Mouse (Mus musculus) layer of hippocampus, adult 9-11 months (tissue): ENCODE results near the gene Bola1.
"Not testable (repeated sequence)": the region's sequence is repeated elsewhere in the genome, so short reads cannot be mapped to it uniquely, and the experiment has no call there.

Source experiments
- DNase-seq: peaks from one replicate; pipeline ENCODE4 v3.0.0; 2022

Gene Bola1

DNA sequence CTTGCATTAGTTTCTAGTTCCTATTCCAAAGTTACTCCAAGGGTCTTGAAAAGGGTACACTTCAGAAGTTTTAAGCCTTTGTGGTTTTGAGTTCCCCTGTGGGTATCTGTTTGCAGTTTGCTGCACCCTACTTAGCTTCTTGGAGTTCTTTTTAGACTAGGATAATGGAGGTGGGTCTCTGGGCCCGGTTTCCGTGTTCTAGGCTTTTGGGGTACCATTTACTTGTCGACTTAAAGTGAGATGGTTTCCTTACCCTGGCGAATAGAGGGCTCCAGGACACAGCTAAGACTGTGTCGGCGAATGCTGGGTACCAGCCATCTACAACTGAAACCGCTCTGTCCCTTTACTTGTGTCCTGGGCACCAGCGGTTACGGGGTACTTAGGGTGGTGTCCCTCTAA lies 2.1 kb upstream of the Bola1 start:
- DNase-seq = no peak

GRCm38 (mm10) chr3:96220765-96221639 lies 1.5 kb upstream of the Bola1 start, which contains the start of the genes Hist2h2ac and Hist2h2be:
Gene Hist2h2ac, minus strand, starts transcription at chr3:96220880.
Gene Hist2h2be, plus strand, starts transcription at chr3:96221119.
- DNase-seq = peak; percentile 93

GRCm38 (mm10) chr3:96220131-96220764 lies 739 bp upstream of the Bola1 start:
- not testable (repeated sequence) for DNase-seq

- DNase-seq = no peak
Observed at GRCm38 (mm10) chr3:96219191-96219641, 293 bp downstream of the Bola1 start.

GRCm38 (mm10) chr3:96209242-96209641 lies 10.3 kb downstream of the Bola1 start:
- no peak for DNase-seq

DNA sequence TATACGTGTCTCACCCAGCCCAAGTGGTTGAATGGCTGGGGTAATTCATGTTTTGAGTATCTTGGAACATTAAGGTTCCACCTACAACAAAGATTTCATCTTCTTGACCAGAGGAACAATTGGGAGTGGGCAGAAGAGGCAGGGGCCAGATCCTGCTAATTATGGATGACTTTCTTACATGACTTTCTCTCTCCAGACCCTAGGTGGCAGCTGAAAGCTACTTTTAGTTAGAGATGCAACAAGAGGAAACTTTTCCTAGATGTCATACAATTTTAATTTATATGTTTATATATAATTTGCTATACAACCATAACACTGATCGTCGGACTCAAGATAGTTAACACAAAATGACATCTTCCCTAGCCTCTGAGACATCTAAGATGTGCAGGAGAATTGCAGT lies 11.7 kb downstream of the Bola1 start:
- DNase-seq = no peak

DNA sequence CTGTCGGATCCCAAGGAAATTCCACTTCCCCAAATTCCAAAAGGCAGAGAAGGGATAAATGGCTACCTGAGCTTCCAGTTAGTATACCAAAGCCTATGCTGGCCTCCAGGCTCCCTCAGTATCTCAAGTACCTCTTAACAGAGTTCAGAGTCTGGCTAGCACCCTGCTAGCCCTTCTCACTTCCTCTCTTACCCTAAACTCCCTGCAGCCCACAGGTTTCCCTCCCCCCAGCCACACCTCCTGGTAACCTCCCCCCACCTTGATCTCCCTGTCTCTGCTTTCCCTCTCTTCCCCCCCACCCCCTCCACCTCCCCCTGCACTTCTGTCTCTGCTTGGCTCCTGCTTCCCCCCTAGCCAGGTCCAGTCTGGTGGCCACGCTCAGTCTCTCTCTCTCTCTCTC lies 19.8 kb downstream of the Bola1 start:
- DNase-seq = no peak

GRCm38 (mm10) chr3:96198601-96199251 lies 20.8 kb downstream of the Bola1 start:
- DNase-seq = not testable (repeated sequence)

- DNase-seq = no peak
Observed at GRCm38 (mm10) chr3:96198181-96198580, 21.3 kb downstream of the Bola1 start.

DNA sequence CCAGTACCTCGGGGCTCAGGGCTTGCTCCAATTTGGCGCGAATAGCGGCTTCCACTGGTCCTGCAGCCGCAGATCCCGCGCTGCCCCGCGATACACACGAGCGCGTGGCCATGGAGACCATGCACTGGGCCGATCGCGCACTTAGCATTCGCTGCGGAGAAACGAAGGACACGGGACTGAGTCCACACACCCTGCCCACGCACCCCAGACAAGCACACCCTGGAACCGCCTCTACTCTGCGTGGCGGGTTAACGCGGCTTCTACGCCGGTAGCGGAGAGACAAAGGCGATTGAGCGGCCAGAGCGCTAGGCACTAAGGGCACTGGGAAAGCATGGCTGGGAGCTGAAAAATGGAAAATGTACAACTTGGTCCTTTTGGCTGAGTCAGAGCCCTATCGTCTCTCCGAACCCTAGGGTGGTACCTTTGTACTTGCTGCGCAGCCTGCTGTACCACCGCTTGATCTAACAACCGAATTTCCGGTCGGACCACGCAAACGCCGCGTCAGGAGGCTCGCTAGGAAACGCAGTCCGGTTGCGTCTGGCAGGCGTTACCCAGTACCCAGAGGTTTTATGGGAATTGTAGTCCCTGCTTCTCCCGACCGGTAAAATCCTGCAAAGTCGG lies 22.3 kb downstream of the Bola1 start:
- DNase-seq = peak; percentile 94

GRCm38 (mm10) chr3:96196437-96197128 lies 22.9 kb downstream of the Bola1 start:
- DNase-seq = no peak

GRCm38 (mm10) chr3:96195616-96196313 lies 23.7 kb downstream of the Bola1 start:
- no peak for DNase-seq

GRCm38 (mm10) chr3:96194966-96195365 lies 24.5 kb downstream of the Bola1 start:
- no peak for DNase-seq

DNA sequence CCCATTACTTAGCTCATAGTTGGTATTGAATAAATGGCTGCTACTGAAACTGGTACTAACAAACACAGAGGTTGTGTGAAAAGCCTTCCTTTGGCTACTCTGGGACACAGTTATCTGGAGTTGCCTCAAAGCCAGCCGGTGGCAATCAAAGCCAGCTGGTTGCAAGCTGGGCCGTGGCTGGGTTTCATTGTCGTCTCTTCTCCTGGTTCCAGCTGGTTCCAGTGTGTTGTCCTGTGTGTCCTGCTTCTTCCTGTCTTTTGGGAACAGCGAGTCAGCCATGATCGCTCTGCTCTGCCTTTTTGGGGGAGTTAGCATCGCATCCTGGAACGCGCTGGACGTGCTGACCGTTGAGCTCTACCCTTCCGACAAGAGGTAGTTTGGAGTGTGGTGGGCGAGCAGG lies 26.5 kb downstream of the Bola1 start:
- DNase-seq = no peak

- no peak for DNase-seq
Observed at GRCm38 (mm10) chr3:96182382-96182776, 37.1 kb downstream of the Bola1 start.

GRCm38 (mm10) chr3:96181510-96182381 lies 37.8 kb downstream of the Bola1 start:
- DNase-seq = no peak

DNA sequence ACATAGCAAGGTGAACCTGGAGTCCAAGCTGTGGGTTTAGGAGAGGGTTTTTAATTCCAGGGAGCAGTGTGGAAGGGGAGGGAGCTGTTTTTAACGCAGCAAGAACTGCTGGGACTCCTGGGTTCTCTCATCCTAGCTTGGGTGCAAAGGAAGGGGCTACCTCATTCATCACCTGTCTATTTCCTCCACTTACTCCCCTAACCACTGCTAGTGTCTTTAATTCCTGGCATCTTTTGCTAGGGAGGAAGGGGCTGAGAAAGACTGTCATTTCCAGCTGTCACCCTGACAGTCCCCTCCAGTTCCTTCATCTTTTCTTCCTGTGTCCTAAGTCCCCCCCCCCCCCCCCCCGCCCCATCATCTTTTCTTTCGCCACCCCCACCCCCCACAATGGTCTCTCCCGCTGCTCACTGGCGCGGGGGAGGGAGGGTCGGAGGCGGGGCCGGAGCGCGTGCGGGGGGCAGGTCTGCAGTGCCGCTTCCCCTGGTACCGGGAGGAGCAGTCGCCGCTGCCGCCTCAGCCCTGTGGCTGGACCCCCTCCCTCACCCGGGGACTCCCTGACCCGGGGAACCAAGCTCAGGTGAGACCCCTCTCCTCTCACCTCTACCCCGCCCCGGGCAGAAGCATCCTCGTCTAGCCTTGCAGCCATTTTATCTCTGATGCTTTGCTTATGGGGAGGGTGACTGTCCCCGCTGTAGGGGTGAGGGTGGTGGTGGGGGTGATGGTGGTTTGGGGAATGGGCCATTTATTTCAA lies 38.6 kb downstream of the Bola1 start, which contains the start of gene Sv2a:
TSS of gene Sv2a (plus strand) at position 425 of the 751 bp plus-strand sequence.
- DNase-seq = peak; percentile 69

GRCm38 (mm10) chr3:96179531-96179930 lies 40.0 kb downstream of the Bola1 start:
- DNase-seq = no peak

DNA sequence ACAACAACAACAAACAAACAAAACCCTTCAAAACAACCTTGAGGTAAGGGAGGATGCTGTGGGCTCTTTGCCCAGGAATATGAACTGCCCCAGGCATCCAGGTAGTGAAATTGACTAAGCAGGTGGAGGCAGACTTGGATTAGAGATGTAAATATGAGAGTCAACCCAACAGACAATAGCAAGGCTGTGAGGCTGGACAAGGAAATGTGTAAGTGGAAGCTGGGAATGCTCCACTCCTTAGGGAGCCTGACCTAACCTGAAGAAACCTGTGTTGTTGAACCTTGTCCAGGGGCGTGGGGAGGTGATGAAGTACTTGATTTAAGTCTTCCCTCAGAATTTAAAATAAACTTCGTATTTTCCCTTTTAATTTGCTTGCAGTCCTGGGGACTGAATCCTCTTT lies 40.6 kb downstream of the Bola1 start:
- DNase-seq = no peak

GRCm38 (mm10) chr3:96178427-96178826 lies 41.1 kb downstream of the Bola1 start:
- no peak for DNase-seq
